ENCODE assay signal across 26 mouse cellular contexts in genomic region chr9:90275906-90276305, GRCm38 (mm10). TPM values are rescaled to one million over a fixed set of nuclear protein-coding genes. Genes with fewer than 3 reads are reported as not detected.
DNase-seq lines count a peak whose midpoint lies in the region; ATAC-seq and TF ChIP-seq lines count a peak whose summit lies in the region.
"Had no signal": no experiment of that assay in that cellular context is flagged by ENCODE, and none has a peak within 500 bp of the region (broad histone marks: within the 10 kb centered on the region; RNA-seq: fewer than 3 reads in every experiment).

No protein-coding gene starts in this region.

- peak overlapping the region; percentile 52; the same call in 1 of the 2 replicates for H3K27ac ChIP-seq in liver, embryonic 15.5 days (replicated peaks)
- H3K27ac ChIP-seq in liver, embryonic 11.5 days (ENCODE audit: low read depth, low read length) = no peak overlapping the region
- H3K27ac ChIP-seq in bone marrow, adult 2 months (ENCODE audit: control insufficient read depth, insufficient read depth, low read depth, low read length, poor library complexity) = 0 out of 2 replicates have a peak overlapping the region, but pooled peaks have one; percentile 0
- peak overlapping the region; percentile 34 for H3K27ac ChIP-seq in intestine, embryonic 15.5 days
- H3K27ac ChIP-seq in liver, postnatal 0 days (ENCODE audit: low read depth) = peak overlapping the region; percentile 48
- H3K27ac ChIP-seq in midbrain, embryonic 15.5 days = no peak overlapping the region
- no peak overlapping the region for H3K27ac ChIP-seq in kidney, embryonic 15.5 days
- H3K27ac ChIP-seq: embryonic facial prominence, embryonic 13.5 days; forebrain, embryonic 12.5 days; heart, embryonic 10.5 days; hindbrain, embryonic 15.5 days; kidney, postnatal 0 days; limb, embryonic 15.5 days; neural tube, embryonic 15.5 days had no signal

- no peak overlapping the region for H3K4me3 ChIP-seq in liver, embryonic 15.5 days (replicated peaks)
- H3K4me3 ChIP-seq in liver, embryonic 11.5 days (ENCODE audit: low read depth, low read length) = no peak overlapping the region
- H3K4me3 ChIP-seq in bone marrow, adult 2 months (replicated peaks; ENCODE audit: control insufficient read depth, low read depth, low read length) = no peak overlapping the region
- no peak overlapping the region for H3K4me3 ChIP-seq in intestine, embryonic 15.5 days (replicated peaks)
- no peak overlapping the region for H3K4me3 ChIP-seq in liver, postnatal 0 days (ENCODE audit: low read depth, low read length)
- H3K4me3 ChIP-seq in midbrain, embryonic 15.5 days = no peak overlapping the region
- no peak overlapping the region for H3K4me3 ChIP-seq in kidney, embryonic 15.5 days (replicated peaks)
- H3K4me3 ChIP-seq: embryonic facial prominence, embryonic 13.5 days; erythroblast, embryonic 14.5 days; forebrain, embryonic 12.5 days; heart, embryonic 10.5 days; hindbrain, embryonic 15.5 days; limb, embryonic 15.5 days; neural tube, embryonic 15.5 days had no signal

- TF ChIP-seq CTCF in bone marrow, adult 2 months (IDR thresholded peaks at IDR 0.05; ENCODE audit: control insufficient read depth, insufficient read depth, low read length) = no peak
- TF ChIP-seq CTCF in liver, postnatal 0 days (IDR thresholded peaks at IDR 0.05; ENCODE audit: low read depth) = no peak

- no peaks in the 10 kb centered on the region for H3K27me3 ChIP-seq in liver, embryonic 15.5 days
- H3K27me3 ChIP-seq in liver, embryonic 11.5 days (replicated peaks; ENCODE audit: control insufficient read depth, insufficient read depth, low read length) = no peaks in the 10 kb centered on the region
- H3K27me3 ChIP-seq in intestine, embryonic 15.5 days (replicated peaks) = no peaks in the 10 kb centered on the region
- H3K27me3 ChIP-seq in liver, postnatal 0 days (ENCODE audit: insufficient read depth, low read length) = no peaks in the 10 kb centered on the region
- no peaks in the 10 kb centered on the region for H3K27me3 ChIP-seq in midbrain, embryonic 15.5 days (replicated peaks)
- no peaks in the 10 kb centered on the region for H3K27me3 ChIP-seq in kidney, embryonic 15.5 days
- H3K27me3 ChIP-seq: CH12.LX; embryonic facial prominence, embryonic 13.5 days; forebrain, embryonic 12.5 days; hindbrain, embryonic 15.5 days; limb, embryonic 15.5 days; neural tube, embryonic 15.5 days had no signal

- no peak for DNase-seq in liver, embryonic 11.5 days (ENCODE audit: low spot score)
- DNase-seq in liver, postnatal 0 days = no peak
- DNase-seq in adrenal gland, adult 2 months = no peak
- DNase-seq: cerebellum, adult 18-20 months; cerebellum, postnatal 36 days; embryo, embryonic 11 days; heart, postnatal 4 days; kidney, adult 11 months; layer of hippocampus, adult 9-11 months; right cerebral cortex, adult 18-20 months had no signal

- no peak overlapping the region for H3K9ac ChIP-seq in liver, embryonic 15.5 days
- no peak overlapping the region for H3K9ac ChIP-seq in liver, embryonic 11.5 days (ENCODE audit: low read depth, low read length)
- H3K9ac ChIP-seq in intestine, embryonic 15.5 days = no peak overlapping the region
- H3K9ac ChIP-seq in liver, postnatal 0 days (replicated peaks) = no peak overlapping the region
- no peak overlapping the region for H3K9ac ChIP-seq in midbrain, embryonic 15.5 days
- no peak overlapping the region for H3K9ac ChIP-seq in kidney, embryonic 15.5 days
- H3K9ac ChIP-seq: embryonic facial prominence, embryonic 13.5 days; forebrain, embryonic 12.5 days; hindbrain, embryonic 15.5 days; limb, embryonic 15.5 days; neural tube, embryonic 15.5 days had no signal

- ATAC-seq in liver, embryonic 15.5 days (ENCODE audit: insufficient read depth) = no peak
- ATAC-seq in liver, embryonic 11.5 days (replicated peaks; ENCODE audit: low FRiP score) = no peak
- no peak for ATAC-seq in intestine, embryonic 15.5 days
- ATAC-seq in liver, postnatal 0 days = no peak
- no peak for ATAC-seq in midbrain, embryonic 15.5 days (replicated peaks)
- no peak for ATAC-seq in kidney, embryonic 15.5 days (replicated peaks; ENCODE audit: low FRiP score)
- ATAC-seq: Patski had no signal

- H3K4me1 ChIP-seq in liver, embryonic 15.5 days (replicated peaks) = peaks cover 62% of the 10 kb centered on the region
- H3K4me1 ChIP-seq in liver, embryonic 11.5 days (replicated peaks; ENCODE audit: control insufficient read depth, insufficient read depth, low read length) = no peaks in the 10 kb centered on the region
- H3K4me1 ChIP-seq in bone marrow, adult 2 months (ENCODE audit: control insufficient read depth, insufficient read depth, low read length) = peaks cover 3% of the 10 kb centered on the region; the same call in 1 of the 2 replicates
- peaks cover 4% of the 10 kb centered on the region; the same call in 1 of the 2 replicates for H3K4me1 ChIP-seq in intestine, embryonic 15.5 days (replicated peaks)
- peaks cover 36% of the 10 kb centered on the region for H3K4me1 ChIP-seq in liver, postnatal 0 days (ENCODE audit: insufficient read depth)
- H3K4me1 ChIP-seq in midbrain, embryonic 15.5 days = no peaks in the 10 kb centered on the region
- 0 out of 2 replicates have a peak, but pooled peaks cover 7% of the 10 kb centered on the region for H3K4me1 ChIP-seq in kidney, embryonic 15.5 days
- H3K4me1 ChIP-seq: embryonic facial prominence, embryonic 13.5 days; hindbrain, embryonic 15.5 days had no signal

- no peaks in the 10 kb centered on the region for H3K36me3 ChIP-seq in liver, embryonic 15.5 days (replicated peaks)
- H3K36me3 ChIP-seq in liver, embryonic 11.5 days (ENCODE audit: control insufficient read depth, insufficient read depth, low read length) = no peaks in the 10 kb centered on the region
- H3K36me3 ChIP-seq in intestine, embryonic 15.5 days = no peaks in the 10 kb centered on the region
- no peaks in the 10 kb centered on the region for H3K36me3 ChIP-seq in liver, postnatal 0 days (replicated peaks; ENCODE audit: insufficient read depth, low read length)
- no peaks in the 10 kb centered on the region for H3K36me3 ChIP-seq in midbrain, embryonic 15.5 days (replicated peaks)
- no peaks in the 10 kb centered on the region for H3K36me3 ChIP-seq in kidney, embryonic 15.5 days
- H3K36me3 ChIP-seq: embryonic facial prominence, embryonic 13.5 days; forebrain, embryonic 12.5 days; G1E; heart, embryonic 10.5 days; hindbrain, embryonic 15.5 days; limb, embryonic 15.5 days; neural tube, embryonic 15.5 days had no signal

- TF ChIP-seq POLR2A in bone marrow, adult 2 months (IDR thresholded peaks at IDR 0.05; ENCODE audit: borderline replicate concordance, control insufficient read depth, low read depth, low read length) = no peak

- WGBS in liver, embryonic 15.5 days (ENCODE audit: insufficient replicate concordance) = 75% methylated on average over 5 of the region's 5 CpGs
- 89% methylated on average over 5 of the region's 5 CpGs for WGBS in liver, embryonic 11.5 days
- WGBS in bone marrow, adult 2 months = 65% methylated on average over 5 of the region's 5 CpGs
- WGBS in intestine, embryonic 15.5 days = 82% methylated on average over 5 of the region's 5 CpGs
- WGBS in liver, postnatal 0 days (ENCODE audit: insufficient replicate concordance) = 72% methylated on average over 5 of the region's 5 CpGs
- WGBS in midbrain, embryonic 15.5 days = 92% methylated on average over 5 of the region's 5 CpGs
- 92% methylated on average over 5 of the region's 5 CpGs for whole genome bisulfite sequencing in kidney, embryonic 15.5 days

- H3K9me3 ChIP-seq in liver, embryonic 15.5 days (replicated peaks) = no peaks in the 10 kb centered on the region
- no peaks in the 10 kb centered on the region for H3K9me3 ChIP-seq in liver, embryonic 11.5 days (ENCODE audit: control insufficient read depth, low read length)
- no peaks in the 10 kb centered on the region for H3K9me3 ChIP-seq in intestine, embryonic 15.5 days
- no peaks in the 10 kb centered on the region for H3K9me3 ChIP-seq in liver, postnatal 0 days (ENCODE audit: low read length)
- H3K9me3 ChIP-seq in midbrain, embryonic 15.5 days = no peaks in the 10 kb centered on the region
- H3K9me3 ChIP-seq in kidney, embryonic 15.5 days (replicated peaks) = no peaks in the 10 kb centered on the region
- H3K9me3 ChIP-seq: embryonic facial prominence, embryonic 13.5 days; forebrain, embryonic 12.5 days; heart, embryonic 10.5 days; hindbrain, embryonic 15.5 days; limb, embryonic 15.5 days; neural tube, embryonic 15.5 days had no signal

- no peak for TF ChIP-seq EP300 in liver, postnatal 0 days (IDR thresholded peaks at IDR 0.05; ENCODE audit: low read depth)

- H3K4me2 ChIP-seq in liver, embryonic 15.5 days = no peak overlapping the region
- H3K4me2 ChIP-seq in liver, embryonic 11.5 days = no peak overlapping the region
- H3K4me2 ChIP-seq in intestine, embryonic 15.5 days (replicated peaks) = no peak overlapping the region
- H3K4me2 ChIP-seq in liver, postnatal 0 days (ENCODE audit: low read depth, low read length) = no peak overlapping the region
- H3K4me2 ChIP-seq in midbrain, embryonic 15.5 days = no peak overlapping the region
- no peak overlapping the region for H3K4me2 ChIP-seq in kidney, embryonic 15.5 days
- H3K4me2 ChIP-seq: embryonic facial prominence, embryonic 13.5 days; forebrain, embryonic 12.5 days; hindbrain, embryonic 15.5 days; limb, embryonic 15.5 days; neural tube, embryonic 15.5 days had no signal

RNA-seq across cellular contexts. Expression of gene Tbc1d2b, which starts 5.3 kb away (rescaled TPM):
- polyA plus RNA-seq in liver, embryonic 15.5 days (2015; fragmentation: Nextera tagmentation; extraction: Ambion mirVana) = 7.7 and 9.1 TPM in 2 replicates
- polyA plus RNA-seq in liver, embryonic 11.5 days (2014; fragmentation: Nextera tagmentation; extraction: Ambion mirVana) = 13.2 and 14.2 TPM in 2 replicates
- 12.5 and 26.2 TPM in 2 replicates for polyA plus RNA-seq in bone marrow, adult 2 months (2011; ENCODE audit: insufficient read depth, insufficient read length, low replicate concordance, missing spikeins)
- polyA plus RNA-seq in intestine, embryonic 15.5 days (2015; fragmentation: Nextera tagmentation; extraction: Ambion mirVana) = 14.6 and 14.9 TPM in 2 replicates
- polyA plus RNA-seq in liver, postnatal 0 days (2015; fragmentation: Nextera tagmentation; extraction: Ambion mirVana) = 5.1 and 6.2 TPM in 2 replicates
- polyA plus RNA-seq in midbrain, embryonic 15.5 days (2015; fragmentation: Nextera tagmentation; extraction: Ambion mirVana) = 6.5 and 7.6 TPM in 2 replicates
- 12.4 and 12.7 TPM in 2 replicates for polyA plus RNA-seq in kidney, embryonic 15.5 days (2015; fragmentation: Nextera tagmentation; extraction: Ambion mirVana)
- total RNA-seq in adrenal gland, adult 2 months (2021) = 10 to 100 TPM; 23.0 to 40.4 TPM
- polyA plus RNA-seq in adrenal gland, adult 2 months (2012; rRNA removed) = 20.8 and 22.7 TPM in 2 replicates

Comparison
In these comparisons a context has a peak if more than half of its experiments do, and no peak if none do; other contexts are left out.
1. H3K27ac ChIP-seq: peak in liver, embryonic 15.5 days (single experiment), bone marrow, adult 2 months (single experiment), intestine, embryonic 15.5 days (single experiment) and liver, postnatal 0 days (single experiment); none in liver, embryonic 11.5 days (single experiment), midbrain, embryonic 15.5 days (single experiment) and kidney, embryonic 15.5 days (single experiment).